Mouse (Mus musculus) limb, embryonic 13.5 days (tissue): ENCODE results near the gene Dync1i1. TPM values are rescaled to one million over a fixed set of nuclear protein-coding genes. Genes with fewer than 3 reads are reported as not detected.
"Not testable (repeated sequence)": the region's sequence is repeated elsewhere in the genome, so short reads cannot be mapped to it uniquely, and the experiment has no call there.

Experiments used
- ATAC-seq: fragments of 200-750 bp; cut with Nextera tagmentation; 2 replicates; pipeline ENCODE4 v1.8.0; 2017; ENCODE audit warnings: low read depth, moderate number of reproducible peaks, moderate TSS enrichment; ENCODE audit not compliant: low FRiP score
- H3K27ac ChIP-seq: fragments of 300-500 bp; sonication (generic); 2 replicates; pipeline ENCODE4 v1.5.1; 2015; ENCODE audit warnings: inconsistent platforms, mild to moderate bottlenecking, moderate library complexity
- H3K27me3 ChIP-seq: fragments of 300-500 bp; sonication (generic); 2 replicates; pipeline ENCODE4 v1.6.1; 2015; ENCODE audit warnings: mild to moderate bottlenecking, inconsistent platforms
- H3K36me3 ChIP-seq: fragments of 300-500 bp; sonication (generic); 2 replicates; pipeline ENCODE4 v1.6.1; 2015; ENCODE audit warnings: inconsistent platforms, mild to moderate bottlenecking, moderate library complexity
- H3K4me1 ChIP-seq: fragments of 300-500 bp; sonication (generic); 2 replicates; pipeline ENCODE4 v1.6.1; 2015; ENCODE audit warnings: inconsistent platforms
- H3K4me2 ChIP-seq: fragments of 300-500 bp; sonication (generic); replicated peaks from 2 replicates; pipeline ENCODE4 v1.6.1; 2015; ENCODE audit warnings: inconsistent platforms, mild to moderate bottlenecking, moderate library complexity
- H3K4me3 ChIP-seq: fragments of 300-500 bp; sonication (generic); 2 replicates; pipeline ENCODE4 v1.5.1; 2015; ENCODE audit warnings: moderate library complexity, mild to moderate bottlenecking, inconsistent platforms
- H3K9ac ChIP-seq: fragments of 300-500 bp; sonication (generic); 2 replicates; pipeline ENCODE4 v1.6.1; 2015; ENCODE audit warnings: mild to moderate bottlenecking, inconsistent platforms
- H3K9me3 ChIP-seq: fragments of 300-500 bp; sonication (generic); 2 replicates; pipeline ENCODE4 v1.6.1; 2016; ENCODE audit warnings: inconsistent platforms
- WGBS: fragments of 180-500 bp; shearing (Covaris S2); methylation state at CpG from one replicate; pipeline ENCODE4 v1.1.7; 2015; 5-methylcytosine and 5-hydroxymethylcytosine counted together
- polyA plus RNA-seq: library from polyadenylated mRNA; unstranded; fragments of >200 nt; fragmentation: Nextera tagmentation; extraction: Ambion mirVana; gene quantifications from 2 replicates; pipeline ENCODE4 v1.2.1, GENCODE M21; 2015

The Dync1i1 gene
- 9.3 and 10.7 TPM in 2 replicates for polyA plus RNA-seq

DNA sequence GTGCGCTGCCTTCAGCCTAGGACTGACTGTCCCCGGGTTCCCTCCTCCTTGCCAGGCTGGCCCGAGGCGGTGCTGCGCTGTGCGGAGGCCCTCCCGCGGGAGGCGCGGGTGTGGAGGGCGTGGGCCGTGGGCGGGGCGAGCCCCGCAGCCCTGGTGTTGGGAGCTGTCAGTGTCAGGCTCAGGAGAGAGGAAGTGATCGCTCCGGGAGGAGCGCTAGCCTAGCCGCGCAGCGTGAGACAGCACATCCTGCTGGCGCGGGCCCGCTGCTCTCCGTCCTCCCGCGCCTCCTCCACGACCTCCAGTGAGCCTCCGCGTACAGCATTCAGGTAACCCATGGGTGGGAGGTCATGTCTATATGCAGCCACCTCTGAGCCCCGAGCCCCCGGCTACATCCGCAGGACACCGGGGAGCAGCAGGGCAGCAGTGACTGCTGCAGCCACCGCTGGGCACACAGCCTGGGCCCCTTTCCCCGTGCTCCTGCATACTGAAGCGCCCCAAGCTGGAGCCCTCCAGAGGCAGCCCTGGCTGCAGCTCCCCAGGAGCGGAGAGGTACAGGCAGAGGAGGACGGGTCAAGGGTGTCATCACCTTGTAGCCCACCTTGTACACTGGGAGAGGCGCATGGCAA is at the start of gene Dync1i1:
TSS of gene Dync1i1 (plus strand) at position 29 of the 626 bp plus-strand sequence.
- H3K27me3 ChIP-seq: peaks cover 24% of the 10 kb centered on the region
- WGBS: 1% methylated on average over 40 of the region's 40 CpGs
- H3K9ac ChIP-seq: peak within 1 kb of the TSS; percentile 67
- H3K27ac ChIP-seq: no peak within 1 kb of the TSS
- peak; percentile 84 for ATAC-seq
- H3K4me3 ChIP-seq: peak within 1 kb of the TSS; percentile 54
- no peaks in the 10 kb centered on the region for H3K9me3 ChIP-seq
- peaks cover 12% of the 10 kb centered on the region for H3K4me1 ChIP-seq
- peak within 1 kb of the TSS; percentile 97 for H3K4me2 ChIP-seq
- H3K36me3 ChIP-seq: no peaks in the 10 kb centered on the region

DNA sequence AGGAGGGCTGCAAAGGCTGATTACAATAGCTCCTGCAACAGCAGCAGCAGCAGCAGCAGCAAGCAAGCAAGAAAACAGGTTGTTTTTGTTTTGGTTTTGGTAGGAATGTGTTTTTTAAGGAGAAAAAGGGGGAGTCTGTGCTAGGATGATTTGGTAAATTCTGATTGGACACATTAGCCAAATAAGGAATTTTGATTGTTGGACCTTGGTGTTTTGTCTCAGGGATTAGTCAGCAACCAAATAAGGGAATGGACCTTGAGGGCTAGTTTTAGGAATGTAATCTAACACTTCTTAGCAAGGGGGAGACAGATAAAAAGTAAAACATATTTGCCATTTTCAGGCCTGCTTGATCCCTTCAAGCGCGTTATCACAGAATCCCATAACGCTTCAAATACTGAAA is 45.7 kb upstream of the Dync1i1 start:
- 87% methylated on average over 3 of the region's 3 CpGs for WGBS
- no peak for ATAC-seq
- no peak overlapping the region for H3K27ac ChIP-seq
- no peak overlapping the region for H3K4me2 ChIP-seq
- no peaks in the 10 kb centered on the region for H3K4me1 ChIP-seq
- H3K4me3 ChIP-seq: no peak overlapping the region
- H3K27me3 ChIP-seq: no peaks in the 10 kb centered on the region
- no peak overlapping the region for H3K9ac ChIP-seq
- H3K36me3 ChIP-seq: no peaks in the 10 kb centered on the region
- no peaks in the 10 kb centered on the region for H3K9me3 ChIP-seq

DNA sequence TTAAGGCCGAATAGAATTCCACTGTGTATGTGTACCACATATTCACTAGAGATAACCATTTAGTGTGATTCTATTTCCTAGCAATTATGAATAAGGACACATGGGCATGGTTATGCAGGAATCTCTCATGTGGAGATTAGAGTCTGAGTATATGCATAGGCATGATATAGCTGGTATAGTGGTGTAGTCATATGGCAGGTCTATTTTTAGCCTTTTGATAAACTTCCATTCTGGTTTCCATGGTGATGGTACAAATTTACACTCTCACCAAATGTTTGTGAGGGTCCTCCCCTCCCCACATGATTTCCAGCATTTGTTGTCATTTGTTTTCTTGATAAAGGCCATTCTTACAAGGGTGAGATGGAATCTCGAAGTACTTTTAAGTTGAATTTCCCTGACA is 23.6 kb upstream of the Dync1i1 start:
- WGBS: 89% methylated on average over 2 of the region's 2 CpGs
- Histone ChIP-seq H3K27me3 (no peaks in the 10 kb centered on the region), H3K27ac (no peak overlapping the region), H3K4me1 (no peaks in the 10 kb centered on the region), H3K9me3 (no peaks in the 10 kb centered on the region), H3K9ac (no peak overlapping the region), H3K4me3 (no peak overlapping the region), H3K4me2 (no peak overlapping the region), H3K36me3 (no peaks in the 10 kb centered on the region)
- no peak for ATAC-seq

DNA sequence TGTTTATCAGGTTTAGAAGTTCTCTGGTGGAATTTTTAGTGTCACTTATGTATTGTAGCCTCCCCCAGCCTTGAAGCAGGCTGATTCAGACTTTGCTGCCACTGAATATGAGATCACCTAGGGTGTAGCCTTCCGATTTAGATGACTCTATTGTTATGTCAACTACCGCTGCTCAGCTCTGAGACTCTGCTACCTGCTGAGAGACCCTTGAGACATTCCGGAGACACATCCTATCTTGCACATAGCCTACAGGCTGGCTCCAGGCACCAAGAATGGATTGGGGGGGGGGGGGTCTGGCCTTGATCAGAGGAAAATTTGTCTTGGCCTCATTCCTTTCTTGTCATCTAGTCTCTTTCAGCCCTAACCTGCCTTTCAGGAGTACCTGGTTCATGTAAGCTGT is 17.5 kb upstream of the Dync1i1 start:
- H3K36me3 ChIP-seq, H3K4me3 ChIP-seq, H3K4me2 ChIP-seq, H3K27ac ChIP-seq, H3K9ac ChIP-seq, H3K9me3 ChIP-seq, H3K27me3 ChIP-seq, ATAC-seq, H3K4me1 ChIP-seq: not testable (repeated sequence)
- 78% methylated on average over 3 of the region's 3 CpGs for WGBS

DNA sequence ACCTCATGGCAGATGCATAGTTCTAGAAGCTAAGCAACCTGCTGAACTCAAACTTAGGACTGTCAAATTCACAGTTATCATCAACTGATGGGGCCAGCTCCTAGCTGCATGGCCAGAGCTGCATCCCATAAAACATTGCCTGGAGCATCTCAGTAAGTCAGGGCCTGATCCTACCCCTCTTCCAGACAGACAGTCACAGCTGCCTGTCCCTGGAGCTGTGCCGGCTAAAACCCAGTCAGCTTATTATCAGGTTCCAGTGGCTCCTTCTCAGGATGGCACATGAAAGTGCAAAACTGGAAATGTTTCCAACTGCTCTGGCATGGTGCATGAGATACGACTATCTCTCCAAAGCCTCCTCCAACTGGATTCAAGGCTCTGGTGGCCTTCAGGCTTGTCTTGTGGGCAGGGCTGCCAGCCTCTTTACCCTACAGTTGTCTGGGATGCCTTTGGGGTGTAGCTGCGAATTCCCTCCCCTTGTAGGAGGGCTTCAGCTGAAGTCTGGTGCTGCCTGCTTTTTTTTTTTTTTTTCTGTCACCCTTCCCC is 15.3 kb upstream of the Dync1i1 start:
- Histone ChIP-seq H3K9me3 (no peaks in the 10 kb centered on the region), H3K36me3 (no peaks in the 10 kb centered on the region), H3K9ac (no peak overlapping the region), H3K27me3 (no peaks in the 10 kb centered on the region), H3K4me1 (0 out of 2 replicates have a peak, but pooled peaks cover 4% of the 10 kb centered on the region), H3K27ac (no peak overlapping the region), H3K4me2 (no peak overlapping the region), H3K4me3 (no peak overlapping the region)
- ATAC-seq: no peak; the same call in 1 of the 2 replicates
- WGBS: 70% methylated on average over 3 of the region's 3 CpGs

DNA sequence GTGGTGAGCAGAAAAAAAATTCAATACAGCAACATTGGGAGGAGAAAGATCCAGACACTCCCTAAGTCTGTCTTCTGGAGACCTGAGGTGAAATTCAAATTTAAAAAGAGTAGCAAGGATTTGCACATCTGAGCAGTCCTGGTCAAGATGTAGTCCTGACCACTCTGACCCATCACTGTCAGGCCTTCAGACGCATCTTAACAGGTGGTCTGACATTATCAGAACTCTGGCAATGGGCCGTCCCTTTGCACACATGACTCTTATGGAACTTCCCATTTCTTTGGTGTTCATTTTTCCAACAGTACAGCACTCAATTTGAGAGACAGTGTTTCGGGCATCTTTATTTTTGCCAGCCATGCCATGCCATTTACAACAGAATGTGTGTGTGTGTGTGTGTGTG is 12.8 kb upstream of the Dync1i1 start:
- WGBS: 87% methylated on average over 3 of the region's 3 CpGs
- Histone ChIP-seq H3K9me3 (no peaks in the 10 kb centered on the region), H3K4me1 (0 out of 2 replicates have a peak, but pooled peaks cover 4% of the 10 kb centered on the region), H3K36me3 (no peaks in the 10 kb centered on the region), H3K9ac (no peak overlapping the region), H3K27ac (no peak overlapping the region), H3K27me3 (no peaks in the 10 kb centered on the region), H3K4me2 (no peak overlapping the region), H3K4me3 (no peak overlapping the region)
- ATAC-seq: no peak

DNA sequence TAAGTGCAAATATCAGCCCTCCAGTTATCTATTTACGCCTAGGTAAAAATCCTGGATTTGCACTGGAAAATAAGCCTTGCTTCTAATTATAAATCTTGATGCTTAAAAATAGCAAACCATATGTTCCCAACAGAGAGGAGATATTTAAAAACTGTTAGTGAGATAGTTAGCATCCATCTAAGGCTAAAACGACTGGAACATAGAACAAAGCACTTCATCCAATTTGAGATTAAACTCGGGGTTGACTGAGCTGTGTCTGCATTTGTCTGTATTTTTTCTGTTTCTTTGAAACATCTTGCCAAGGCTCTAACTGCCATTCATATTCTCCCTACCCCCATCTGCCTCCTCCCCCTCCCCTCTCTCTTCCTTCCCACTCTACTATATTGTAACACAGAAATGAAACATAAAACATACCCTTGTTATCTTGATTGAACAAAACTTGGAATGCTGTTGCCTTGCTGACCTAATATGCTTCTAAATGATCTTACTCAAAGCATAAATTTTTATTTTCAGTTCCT is 10.3 kb upstream of the Dync1i1 start:
- Histone ChIP-seq H3K27ac (no peak overlapping the region), H3K4me2 (no peak overlapping the region), H3K36me3 (no peaks in the 10 kb centered on the region), H3K4me1 (0 out of 2 replicates have a peak, but pooled peaks cover 4% of the 10 kb centered on the region), H3K4me3 (no peak overlapping the region), H3K9ac (no peak overlapping the region), H3K27me3 (no peaks in the 10 kb centered on the region), H3K9me3 (no peaks in the 10 kb centered on the region)
- ATAC-seq: no peak
- 79% methylated on average over 3 of the region's 3 CpGs for WGBS

DNA sequence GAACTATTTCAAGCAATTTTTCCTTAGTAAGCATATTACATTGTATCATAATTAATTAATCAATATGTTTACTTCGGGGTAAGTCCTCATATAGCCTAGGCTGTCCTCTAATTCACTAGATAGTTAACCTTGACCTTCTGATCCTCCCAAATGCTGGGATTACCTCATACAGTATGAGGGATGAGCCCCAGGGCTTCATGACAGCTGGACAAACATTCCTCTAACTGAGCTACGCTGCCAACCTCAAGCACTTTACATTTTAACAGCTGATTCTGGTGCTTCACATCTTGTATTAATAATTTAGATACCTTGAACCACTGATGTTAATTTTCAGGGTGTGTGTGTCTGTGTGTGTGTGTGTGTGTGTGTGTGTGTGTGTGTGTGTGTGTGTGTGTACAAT is 6.5 kb upstream of the Dync1i1 start:
- no peaks in the 10 kb centered on the region for H3K9me3 ChIP-seq
- WGBS: 72% methylated on average over 2 of the region's 2 CpGs

DNA sequence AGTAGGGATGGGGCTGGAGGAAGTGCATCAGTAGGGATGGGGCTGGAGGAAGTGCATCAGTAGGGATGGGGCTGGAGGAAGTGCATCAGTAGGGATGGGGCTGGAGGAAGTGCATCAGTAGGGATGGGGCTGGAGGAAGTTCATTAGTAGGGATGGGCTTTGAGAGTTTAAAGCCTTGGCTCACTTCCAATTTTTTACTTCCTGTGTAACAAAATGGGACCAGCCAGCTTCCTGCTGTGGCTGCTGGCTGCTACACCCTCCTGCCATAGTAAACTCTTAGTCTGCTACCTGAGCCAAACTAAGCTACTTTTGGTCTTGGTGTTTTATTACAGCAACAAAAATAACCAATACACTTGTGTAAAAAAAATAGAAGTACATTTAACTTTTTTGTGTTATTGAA is 4.7 kb upstream of the Dync1i1 start:
- ATAC-seq, H3K36me3 ChIP-seq, H3K27ac ChIP-seq, H3K4me1 ChIP-seq, H3K9me3 ChIP-seq, H3K4me3 ChIP-seq, H3K27me3 ChIP-seq, H3K4me2 ChIP-seq, H3K9ac ChIP-seq: not testable (repeated sequence)

More for the DNA sequence above, 6.5 kb upstream of the Dync1i1 start:
- Histone ChIP-seq H3K9ac (no peak overlapping the region), H3K36me3 (no peaks in the 10 kb centered on the region), H3K4me2 (no peak overlapping the region), H3K4me1 (no peaks in the 10 kb centered on the region), H3K4me3 (no peak overlapping the region), H3K27me3 (no peaks in the 10 kb centered on the region), H3K27ac (no peak overlapping the region)
- ATAC-seq: no peak

DNA sequence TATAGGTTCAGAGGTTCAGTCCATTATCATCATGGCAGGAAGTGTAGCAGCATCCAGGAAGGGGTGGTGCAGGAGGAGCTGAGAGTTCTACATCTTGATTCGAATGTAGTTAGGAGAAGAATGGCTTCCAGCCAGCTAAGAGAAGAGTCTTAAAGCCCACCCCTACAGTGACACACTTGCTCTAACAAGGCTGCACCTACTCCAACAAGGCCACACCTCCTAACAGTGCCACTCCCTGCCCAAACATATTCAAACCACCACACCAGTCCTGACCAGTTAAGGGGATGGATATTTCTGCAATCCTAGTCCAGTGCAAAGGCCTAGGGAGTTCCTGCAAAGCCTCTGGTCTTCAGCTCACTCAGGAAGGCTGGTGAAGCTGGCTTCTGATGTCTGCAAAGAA is 1.5 kb upstream of the Dync1i1 start:
- Histone ChIP-seq H3K27ac (no peak overlapping the region), H3K36me3 (no peaks in the 10 kb centered on the region), H3K27me3 (peaks cover 24% of the 10 kb centered on the region), H3K4me3 (no peak overlapping the region), H3K9me3 (no peaks in the 10 kb centered on the region), H3K4me2 (no peak overlapping the region), H3K4me1 (peaks cover 12% of the 10 kb centered on the region), H3K9ac (no peak overlapping the region)
- WGBS: 93% methylated on average over 1 of the region's 1 CpGs
- ATAC-seq: no peak

DNA sequence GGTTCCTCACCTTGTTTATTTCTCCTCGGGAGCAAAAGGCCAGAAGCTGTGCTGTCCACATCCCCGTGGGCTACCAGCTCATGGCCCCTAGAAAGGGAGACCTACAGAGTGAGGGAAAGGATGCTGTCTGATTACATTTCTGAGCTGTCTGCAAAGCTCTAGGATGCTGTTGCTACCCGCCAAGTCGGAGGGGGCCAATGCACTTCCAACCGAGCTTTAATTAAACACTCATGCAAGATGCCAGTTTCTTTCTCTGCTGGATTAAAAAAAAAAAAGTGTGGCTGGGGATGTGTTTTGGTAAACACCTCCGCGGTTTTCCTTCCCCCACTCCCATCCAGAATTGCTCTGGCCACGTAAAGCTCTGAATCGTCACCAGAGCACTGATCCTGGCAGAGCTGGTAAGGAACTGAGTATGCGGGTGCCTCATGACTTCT is 815 bp downstream of the Dync1i1 start:
- Histone ChIP-seq H3K9ac (peak overlapping the region; percentile 67), H3K27me3 (peaks cover 24% of the 10 kb centered on the region), H3K4me3 (peak overlapping the region; percentile 54), H3K4me1 (peaks cover 12% of the 10 kb centered on the region), H3K36me3 (no peaks in the 10 kb centered on the region), H3K27ac (no peak overlapping the region), H3K4me2 (peak overlapping the region; percentile 97), H3K9me3 (no peaks in the 10 kb centered on the region)
- WGBS: 1% methylated on average over 10 of the region's 10 CpGs
- ATAC-seq: no peak; the same call in 1 of the 2 replicates

DNA sequence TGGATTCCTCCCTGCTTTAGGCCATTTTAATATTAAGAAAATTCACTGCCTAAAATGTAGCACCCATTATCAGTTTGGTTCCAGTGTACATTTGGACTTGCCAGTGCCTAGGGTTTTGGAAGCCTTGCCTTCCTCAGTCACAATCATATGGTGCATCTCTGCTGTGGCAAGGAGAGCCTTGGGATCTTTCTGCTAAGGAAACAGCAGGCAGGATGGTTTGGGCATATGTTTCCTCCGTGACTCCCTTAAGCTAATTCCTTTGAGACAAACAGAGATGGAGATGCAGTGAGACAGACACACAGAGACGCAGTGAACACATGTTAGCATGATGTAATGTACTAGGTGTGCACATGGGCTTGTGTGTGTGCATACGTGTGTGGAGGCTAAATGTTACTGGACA is 7.8 kb downstream of the Dync1i1 start:
- Histone ChIP-seq H3K4me3 (no peak overlapping the region), H3K9ac (no peak overlapping the region), H3K9me3 (no peaks in the 10 kb centered on the region), H3K4me1 (no peaks in the 10 kb centered on the region), H3K4me2 (no peak overlapping the region), H3K27ac (no peak overlapping the region), H3K27me3 (no peaks in the 10 kb centered on the region), H3K36me3 (no peaks in the 10 kb centered on the region)
- WGBS: 90% methylated on average over 3 of the region's 3 CpGs
- no peak for ATAC-seq

DNA sequence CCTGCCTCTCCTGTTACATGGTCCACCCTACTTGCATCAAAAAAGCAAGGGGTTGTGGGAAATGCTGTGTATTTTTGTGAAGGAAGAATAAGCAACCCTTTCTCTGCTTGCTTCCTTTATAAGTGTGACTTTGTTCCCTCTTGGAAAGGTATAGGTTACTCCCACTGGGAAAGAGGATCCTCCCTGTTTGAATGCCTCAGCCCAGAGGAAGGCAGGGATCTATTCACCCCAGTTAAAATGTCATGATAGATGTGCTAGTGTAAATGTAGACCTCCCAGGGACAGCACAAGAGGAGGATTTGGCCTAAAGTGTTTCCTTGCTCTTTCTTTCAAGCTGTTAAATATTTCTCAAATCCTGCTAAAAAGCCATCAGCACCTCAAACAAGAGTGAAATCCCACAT is 9.0 kb downstream of the Dync1i1 start:
- no peak overlapping the region for H3K9ac ChIP-seq
- no peak overlapping the region for H3K27ac ChIP-seq
- no peaks in the 10 kb centered on the region for H3K9me3 ChIP-seq
- no peaks in the 10 kb centered on the region for H3K36me3 ChIP-seq
- no peak for ATAC-seq
- H3K27me3 ChIP-seq: no peaks in the 10 kb centered on the region
- H3K4me3 ChIP-seq: no peak overlapping the region
- H3K4me2 ChIP-seq: no peak overlapping the region
- no peaks in the 10 kb centered on the region for H3K4me1 ChIP-seq
